Mouse (Mus musculus) kidney, embryonic 16.5 days (tissue): ENCODE results near the gene Cacna2d3. TPM values are rescaled to one million over a fixed set of nuclear protein-coding genes. Genes with fewer than 3 reads are reported as not detected.

ENCODE experiments used
- ATAC-seq: fragments of 200-750 bp; cut with Nextera tagmentation; 2 replicates; pipeline ENCODE4 v1.8.0; 2017; ENCODE audit warnings: moderate TSS enrichment; ENCODE audit not compliant: low FRiP score, low TSS enrichment
- H3K27ac ChIP-seq: fragments of 300-500 bp; sonication (generic); 2 replicates; pipeline ENCODE4 v1.5.1; 2014; ENCODE audit warnings: low read length
- H3K27me3 ChIP-seq: fragments of 300-500 bp; sonication (generic); 2 replicates; pipeline ENCODE4 v1.6.1; 2014; ENCODE audit warnings: low read length, control low read depth, mixed read lengths; ENCODE audit not compliant: insufficient read depth
- H3K36me3 ChIP-seq: fragments of 300-500 bp; sonication (generic); 2 replicates; pipeline ENCODE4 v1.6.1; 2014; ENCODE audit warnings: low read length, control low read depth, mixed read lengths; ENCODE audit not compliant: insufficient read depth
- H3K4me1 ChIP-seq: fragments of 300-500 bp; sonication (generic); 2 replicates; pipeline ENCODE4 v1.6.1; 2014; ENCODE audit warnings: low read length, control low read depth, mixed read lengths; ENCODE audit not compliant: insufficient read depth
- H3K4me2 ChIP-seq: fragments of 300-500 bp; sonication (generic); replicated peaks from 2 replicates; pipeline ENCODE4 v1.6.1; 2014; ENCODE audit warnings: low read depth, low read length
- H3K4me3 ChIP-seq: fragments of 300-500 bp; sonication (generic); 2 replicates; pipeline ENCODE4 v1.5.1; 2014; ENCODE audit warnings: mild to moderate bottlenecking, low read length
- H3K9ac ChIP-seq: fragments of 300-500 bp; sonication (generic); replicated peaks from 2 replicates; pipeline ENCODE4 v1.6.1; 2014; ENCODE audit warnings: low read length
- H3K9me3 ChIP-seq: fragments of 300-500 bp; sonication (generic); 2 replicates; pipeline ENCODE4 v1.6.1; 2016; ENCODE audit warnings: low read length, control low read depth
- WGBS: fragments of 180-500 bp; shearing (Covaris S2); extraction: QIAGEN DNeasy Blood & Tissue Kit; methylation state at CpG from one replicate; pipeline ENCODE4 v1.1.7; 2014; 5-methylcytosine and 5-hydroxymethylcytosine counted together
- polyA plus RNA-seq: library from polyadenylated mRNA; unstranded; fragments of >200 nt; fragmentation: Nextera tagmentation; extraction: Ambion mirVana; gene quantifications from 2 replicates; pipeline ENCODE4 v1.2.1, GENCODE M21; 2015

Gene Cacna2d3
- polyA plus RNA-seq, 1 experiment from 2014 or later, result 2.8 TPM

- H3K9me3 ChIP-seq, result no peaks in the 10 kb centered on the region
- H3K4me2 ChIP-seq, result no peak overlapping the region
- ATAC-seq, result no peak
- H3K4me1 ChIP-seq, result no peaks in the 10 kb centered on the region
- no peak overlapping the region for H3K4me3 ChIP-seq
- H3K9ac ChIP-seq, result no peak overlapping the region
- no peaks in the 10 kb centered on the region for H3K36me3 ChIP-seq
- no peak overlapping the region for H3K27ac ChIP-seq
- H3K27me3 ChIP-seq, result no peaks in the 10 kb centered on the region
Measured at GRCm38 (mm10) chr14:29123886-29124285, 597.8 kb downstream of the Cacna2d3 start.

- H3K27ac ChIP-seq, result no peak overlapping the region
- H3K27me3 ChIP-seq, result no peaks in the 10 kb centered on the region
- no peak overlapping the region for H3K9ac ChIP-seq
- H3K4me1 ChIP-seq, result no peaks in the 10 kb centered on the region
- H3K9me3 ChIP-seq, result no peaks in the 10 kb centered on the region
- ATAC-seq, result no peak
- WGBS, result 94% methylated on average over 3 of the region's 3 CpGs
- H3K36me3 ChIP-seq, result no peaks in the 10 kb centered on the region
- H3K4me2 ChIP-seq, result no peak overlapping the region
- H3K4me3 ChIP-seq, result no peak overlapping the region
Measured at GRCm38 (mm10) chr14:29122749-29123148, 598.9 kb downstream of the Cacna2d3 start.

GRCm38 (mm10) chr14:29113852-29114450 lies 607.7 kb downstream of the Cacna2d3 start:
- 55% methylated on average over 9 of the region's 9 CpGs for WGBS
- peaks cover 4% of the 10 kb centered on the region; the same call in 1 of the 2 replicates for H3K9me3 ChIP-seq
- H3K27ac ChIP-seq, result no peak overlapping the region
- H3K36me3 ChIP-seq, result no peaks in the 10 kb centered on the region
- H3K4me2 ChIP-seq, result no peak overlapping the region
- H3K4me1 ChIP-seq, result no peaks in the 10 kb centered on the region
- no peak overlapping the region for H3K4me3 ChIP-seq
- no peak overlapping the region for H3K9ac ChIP-seq
- no peak for ATAC-seq
- H3K27me3 ChIP-seq, result no peaks in the 10 kb centered on the region

GRCm38 (mm10) chr14:29111666-29112065 lies 610.0 kb downstream of the Cacna2d3 start:
- WGBS, result 87% methylated on average over 6 of the region's 6 CpGs
- H3K27me3 ChIP-seq, result no peaks in the 10 kb centered on the region
- no peak overlapping the region for H3K4me3 ChIP-seq
- H3K9me3 ChIP-seq, result peaks cover 4% of the 10 kb centered on the region; the same call in 1 of the 2 replicates
- H3K36me3 ChIP-seq, result no peaks in the 10 kb centered on the region
- no peak overlapping the region for H3K4me2 ChIP-seq
- H3K4me1 ChIP-seq, result no peaks in the 10 kb centered on the region
- H3K27ac ChIP-seq, result no peak overlapping the region
- ATAC-seq, result no peak
- no peak overlapping the region for H3K9ac ChIP-seq

GRCm38 (mm10) chr14:29110351-29111091 lies 611.1 kb downstream of the Cacna2d3 start:
- H3K27ac ChIP-seq, result no peak overlapping the region
- WGBS, result 76% methylated on average over 9 of the region's 9 CpGs
- H3K9ac ChIP-seq, result no peak overlapping the region
- peaks cover 4% of the 10 kb centered on the region; the same call in 1 of the 2 replicates for H3K9me3 ChIP-seq
- H3K4me1 ChIP-seq, result no peaks in the 10 kb centered on the region
- no peak overlapping the region for H3K4me2 ChIP-seq
- ATAC-seq, result no peak
- no peak overlapping the region for H3K4me3 ChIP-seq
- H3K36me3 ChIP-seq, result no peaks in the 10 kb centered on the region
- no peaks in the 10 kb centered on the region for H3K27me3 ChIP-seq

GRCm38 (mm10) chr14:29107464-29107863 lies 614.2 kb downstream of the Cacna2d3 start:
- Histone ChIP-seq H3K36me3 (no peaks in the 10 kb centered on the region), H3K4me2 (no peak overlapping the region), H3K4me1 (no peaks in the 10 kb centered on the region), H3K4me3 (no peak overlapping the region), H3K27ac (no peak overlapping the region), H3K9ac (no peak overlapping the region), H3K9me3 (peaks cover 4% of the 10 kb centered on the region; the same call in 1 of the 2 replicates), H3K27me3 (no peaks in the 10 kb centered on the region)
- 58% methylated on average over 5 of the region's 5 CpGs for WGBS
- no peak for ATAC-seq

- H3K4me2 ChIP-seq, result no peak overlapping the region
Measured at GRCm38 (mm10) chr14:29097776-29098175, 623.9 kb downstream of the Cacna2d3 start.

GRCm38 (mm10) chr14:29095431-29095830 lies 626.2 kb downstream of the Cacna2d3 start:
- no peaks in the 10 kb centered on the region for H3K9me3 ChIP-seq
- no peaks in the 10 kb centered on the region for H3K36me3 ChIP-seq
- ATAC-seq, result no peak
- peaks cover 8% of the 10 kb centered on the region; the same call in 1 of the 2 replicates for H3K4me1 ChIP-seq
- no peak overlapping the region for H3K9ac ChIP-seq
- H3K4me3 ChIP-seq, result no peak overlapping the region
- no peak overlapping the region for H3K4me2 ChIP-seq
- WGBS, result 92% methylated on average over 5 of the region's 5 CpGs
- H3K27me3 ChIP-seq, result peaks cover 7% of the 10 kb centered on the region
- H3K27ac ChIP-seq, result no peak overlapping the region

More at GRCm38 (mm10) chr14:29097776-29098175, 623.9 kb downstream of the Cacna2d3 start:
- WGBS, result 50% methylated on average over 12 of the region's 12 CpGs
- Histone ChIP-seq H3K4me1 (peaks cover 8% of the 10 kb centered on the region; the same call in 1 of the 2 replicates), H3K27me3 (peaks cover 2% of the 10 kb centered on the region; the same call in 1 of the 2 replicates), H3K9ac (no peak overlapping the region), H3K4me3 (no peak overlapping the region), H3K36me3 (no peaks in the 10 kb centered on the region), H3K27ac (no peak overlapping the region), H3K9me3 (no peaks in the 10 kb centered on the region)
- no peak for ATAC-seq

GRCm38 (mm10) chr14:29090074-29090473 lies 631.6 kb downstream of the Cacna2d3 start:
- H3K4me1 ChIP-seq, result no peaks in the 10 kb centered on the region
- no peaks in the 10 kb centered on the region for H3K36me3 ChIP-seq
- no peaks in the 10 kb centered on the region for H3K9me3 ChIP-seq
- ATAC-seq, result peak; percentile 91
- no peak overlapping the region for H3K9ac ChIP-seq
- H3K4me2 ChIP-seq, result no peak overlapping the region
- H3K27ac ChIP-seq, result no peak overlapping the region
- H3K4me3 ChIP-seq, result no peak overlapping the region
- peaks cover 11% of the 10 kb centered on the region for H3K27me3 ChIP-seq
- WGBS, result 3% methylated on average over 5 of the region's 5 CpGs

GRCm38 (mm10) chr14:29086528-29086927 lies 635.1 kb downstream of the Cacna2d3 start:
- no peak overlapping the region for H3K4me3 ChIP-seq
- no peaks in the 10 kb centered on the region for H3K4me1 ChIP-seq
- 75% methylated on average over 4 of the region's 4 CpGs for WGBS
- H3K4me2 ChIP-seq, result no peak overlapping the region
- no peak overlapping the region for H3K9ac ChIP-seq
- no peaks in the 10 kb centered on the region for H3K36me3 ChIP-seq
- no peak for ATAC-seq
- no peak overlapping the region for H3K27ac ChIP-seq
- peaks cover 10% of the 10 kb centered on the region for H3K27me3 ChIP-seq
- no peaks in the 10 kb centered on the region for H3K9me3 ChIP-seq
